Mouse (Mus musculus) right cerebral cortex, postnatal 36 days (tissue): Measurements from ENCODE around the gene Trcg1.
A peak's percentile ranks its signal among the peaks of the same experiment; 100 is the strongest.
"Not testable (repeated sequence)": the region's sequence is repeated elsewhere in the genome, so short reads cannot be mapped to it uniquely, and the experiment has no call there.

ENCODE experiments used
- DNase-seq, 2 experiments: peaks; one replicate each; pipeline ENCODE4 v3.0.0; 2022; ENCODE audit warnings: low spot score in 2 of 2, mixed read lengths in 1 of 2

Gene Trcg1

GRCm38 (mm10) chr9:57236256-57236655 is at the start of gene Trcg1:
Trcg1 (plus strand) TSS chr9:57236556.
- no peak for DNase-seq

DNA sequence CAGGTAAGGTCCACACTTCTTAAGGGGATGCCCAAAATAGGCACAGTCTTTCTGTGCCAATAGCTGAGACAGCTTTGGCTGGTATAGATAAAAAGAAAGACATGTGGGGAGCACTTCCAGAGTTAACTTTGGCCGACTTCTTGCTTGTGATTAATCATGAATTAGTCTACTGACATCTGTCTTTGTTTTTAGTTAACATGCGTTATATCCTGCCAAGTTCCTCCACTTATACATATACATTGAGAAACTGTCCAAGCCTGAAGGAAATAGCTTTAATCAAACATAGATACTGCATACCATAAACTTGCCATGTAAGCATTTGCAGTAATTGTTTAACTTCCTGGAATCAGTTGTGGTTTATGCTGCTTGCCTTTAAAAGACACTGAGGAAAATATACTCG is 39.6 kb upstream of the Trcg1 start:
- no peak for DNase-seq

- DNase-seq, result no peak
Measured at GRCm38 (mm10) chr9:57197414-57197813, 38.9 kb upstream of the Trcg1 start.

GRCm38 (mm10) chr9:57202981-57203380 is 33.4 kb upstream of the Trcg1 start:
- no peak for DNase-seq

GRCm38 (mm10) chr9:57203571-57203970 is 32.8 kb upstream of the Trcg1 start:
- not testable (repeated sequence) for DNase-seq

DNA sequence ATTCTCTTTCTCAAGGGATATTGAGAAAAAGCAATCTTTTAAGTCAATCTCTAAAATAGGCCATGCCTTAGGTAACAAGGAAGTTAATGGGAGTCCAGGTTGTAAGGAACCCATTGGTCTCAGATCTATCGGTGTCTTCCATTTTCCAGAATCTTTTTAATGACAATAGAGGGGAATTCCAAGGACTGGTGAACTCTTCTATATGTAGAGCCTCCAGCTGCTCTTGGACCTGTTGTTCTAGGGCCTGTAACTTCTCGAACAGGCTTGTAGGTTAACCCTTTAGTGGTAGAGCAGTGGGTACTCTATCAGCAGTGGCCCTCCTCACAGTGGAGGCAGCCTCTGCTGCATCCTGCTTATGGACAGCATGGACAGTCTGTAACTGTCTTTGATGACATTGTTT is 29.5 kb upstream of the Trcg1 start:
- no peak for DNase-seq

DNA sequence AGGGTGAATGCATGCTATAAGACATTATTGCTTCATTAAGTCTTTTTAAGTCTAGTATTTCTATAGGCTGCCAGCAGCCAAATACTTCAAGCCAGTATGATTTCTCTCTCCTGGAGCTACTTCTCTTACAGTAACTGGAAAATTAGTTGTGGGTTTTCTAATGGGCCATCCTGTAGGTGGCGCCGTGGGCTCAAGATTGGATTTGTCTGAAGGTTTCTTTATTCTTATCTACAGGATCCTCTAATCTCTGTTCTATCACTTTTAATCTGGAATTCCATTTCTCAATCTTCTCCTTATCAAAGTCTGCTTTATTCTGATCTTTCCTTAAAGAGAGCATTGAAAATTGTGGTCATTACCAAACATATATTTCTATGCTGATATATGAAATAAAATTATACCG is 27.0 kb upstream of the Trcg1 start:
- DNase-seq, result peak in 1 of 2 experiments; percentile 3

DNA sequence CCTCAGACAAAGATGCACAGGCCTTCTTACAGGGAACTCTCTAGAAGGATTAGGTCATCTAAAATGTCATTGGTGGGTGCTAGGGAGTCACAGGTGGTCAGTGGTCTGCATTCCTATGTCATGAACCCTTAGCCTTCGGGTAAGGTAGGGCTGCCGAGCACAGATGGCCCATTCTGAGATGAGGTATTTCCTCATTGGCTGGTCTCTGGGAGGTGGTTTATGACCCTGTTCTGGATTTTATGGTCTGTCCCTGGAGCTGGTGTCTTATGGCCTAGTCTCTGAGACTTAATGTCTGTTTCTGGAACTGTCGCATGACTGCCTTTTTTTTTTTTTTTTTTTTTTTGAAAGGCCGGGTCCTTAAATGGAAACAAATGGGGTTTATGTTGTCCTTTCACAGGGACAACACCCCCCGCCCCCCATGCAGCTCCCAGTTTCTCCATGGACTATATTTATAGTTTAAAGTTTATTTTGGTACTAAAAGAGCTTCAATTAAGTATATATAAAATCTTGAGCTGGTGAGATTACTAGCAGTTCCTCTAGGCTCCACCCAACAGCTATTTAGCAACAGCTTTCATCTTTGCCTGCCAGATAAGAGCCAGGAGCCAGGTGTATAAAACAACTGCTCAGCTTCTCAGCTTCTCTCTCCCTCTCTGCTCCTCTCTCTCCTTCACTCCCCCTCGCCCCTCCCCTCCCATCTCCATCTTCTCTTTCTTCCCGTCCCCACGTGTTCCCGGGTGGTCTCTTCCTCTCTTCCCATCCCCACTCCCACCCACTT is 23.7 kb upstream of the Trcg1 start:
- no peak for DNase-seq

DNA sequence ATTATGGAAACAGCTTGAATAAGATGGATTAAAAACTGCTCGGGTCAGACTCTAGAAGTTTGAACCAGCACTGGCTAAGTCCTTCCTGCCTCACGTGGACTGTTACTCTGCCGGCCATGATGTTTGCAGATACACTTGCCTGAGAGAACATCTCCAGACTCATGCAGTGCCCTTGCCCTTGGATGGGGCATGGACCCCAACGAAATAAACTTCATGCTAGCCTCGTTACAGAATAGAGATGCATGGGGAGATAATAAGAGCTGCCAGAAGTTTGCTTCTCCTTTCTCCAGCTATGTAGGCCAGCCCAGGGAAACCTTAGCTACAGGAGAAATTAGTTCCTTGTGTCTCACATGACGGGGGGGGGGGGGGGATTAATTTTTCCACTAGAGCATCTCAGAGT is 21.9 kb upstream of the Trcg1 start:
- DNase-seq, result no peak

DNA sequence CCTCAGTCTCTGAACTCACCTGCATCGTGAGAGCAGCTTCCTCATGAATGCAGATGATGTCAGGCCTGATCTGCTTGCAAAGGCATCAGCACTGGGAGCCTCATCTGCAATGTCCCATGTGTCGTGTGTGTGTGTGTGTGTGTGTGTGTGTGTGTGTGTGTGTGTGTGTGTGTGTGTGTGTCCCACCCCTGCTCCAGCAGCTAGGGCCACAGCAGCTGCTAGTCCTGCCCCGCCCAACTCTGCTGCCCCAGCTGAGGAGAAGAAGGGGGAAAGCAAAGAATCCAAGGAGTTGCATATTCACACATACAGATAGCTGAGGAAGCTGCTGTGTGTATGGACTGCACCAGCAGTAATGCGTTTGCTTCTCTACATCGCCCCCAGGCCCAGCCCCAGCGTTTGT is 19.1 kb upstream of the Trcg1 start:
- DNase-seq, result no peak

DNA sequence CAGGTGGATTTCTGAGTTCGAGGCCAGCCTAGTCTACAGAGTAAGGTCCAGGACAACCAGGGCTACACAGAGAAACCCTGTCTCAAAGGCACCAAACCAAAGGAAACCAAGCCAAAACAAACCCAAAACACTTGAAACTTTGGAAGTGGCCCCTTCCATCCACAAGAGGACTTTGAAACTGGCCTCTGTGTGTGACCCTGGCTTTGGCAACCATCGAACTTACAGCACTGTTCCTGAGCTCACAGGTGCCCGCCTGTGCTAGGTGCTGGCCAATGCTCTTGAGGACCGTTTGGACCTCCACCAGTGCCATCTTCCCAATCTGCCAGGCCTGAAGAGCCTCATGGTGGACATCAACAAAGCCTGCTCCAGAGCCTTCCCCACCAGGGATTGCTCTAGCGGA is 17.6 kb upstream of the Trcg1 start:
- DNase-seq, result no peak

DNA sequence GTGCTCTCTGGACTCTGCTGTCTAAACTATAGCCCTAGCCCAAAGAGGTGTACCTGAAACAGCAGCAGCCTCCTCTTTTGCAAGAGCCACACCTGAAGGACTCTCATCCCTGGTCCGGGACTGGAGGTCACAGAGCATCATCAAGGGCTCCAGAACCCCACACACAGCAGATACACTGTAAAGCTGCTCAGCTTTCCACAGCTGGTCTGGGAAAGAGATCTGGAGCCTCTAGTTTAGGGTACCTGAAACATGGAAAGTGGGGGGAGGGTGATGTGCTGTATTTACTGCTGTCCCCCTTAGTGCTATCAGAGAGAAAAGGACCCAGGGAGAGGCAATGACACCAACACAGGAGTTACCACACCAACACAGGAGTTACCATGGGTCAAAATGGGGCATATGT is 16.8 kb upstream of the Trcg1 start:
- DNase-seq, result no peak

- peak in 1 of 2 experiments; percentile 12 for DNase-seq
Measured at GRCm38 (mm10) chr9:57220356-57220755, 16.0 kb upstream of the Trcg1 start.

DNA sequence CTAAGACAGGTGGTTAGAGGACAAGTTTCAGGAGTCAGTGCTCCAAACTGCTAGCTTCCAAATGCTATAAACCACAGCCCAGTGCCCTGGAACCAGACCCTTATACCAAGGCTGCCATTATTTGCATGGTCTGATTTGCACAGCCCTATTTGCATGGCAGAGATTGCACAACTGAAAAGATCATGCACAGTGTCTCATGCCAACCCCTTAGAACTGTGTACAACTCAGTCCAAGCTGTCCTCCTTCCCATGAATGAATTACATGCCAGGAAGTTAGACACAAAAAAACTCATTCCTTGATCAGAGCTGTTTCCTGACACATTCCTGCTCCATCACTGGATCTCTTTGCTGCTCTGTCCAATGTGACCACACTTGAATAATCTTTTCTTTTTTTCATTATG is 13.0 kb upstream of the Trcg1 start:
- DNase-seq, result no peak

- DNase-seq, result no peak
Measured at GRCm38 (mm10) chr9:57225780-57226627, 10.4 kb upstream of the Trcg1 start.

DNA sequence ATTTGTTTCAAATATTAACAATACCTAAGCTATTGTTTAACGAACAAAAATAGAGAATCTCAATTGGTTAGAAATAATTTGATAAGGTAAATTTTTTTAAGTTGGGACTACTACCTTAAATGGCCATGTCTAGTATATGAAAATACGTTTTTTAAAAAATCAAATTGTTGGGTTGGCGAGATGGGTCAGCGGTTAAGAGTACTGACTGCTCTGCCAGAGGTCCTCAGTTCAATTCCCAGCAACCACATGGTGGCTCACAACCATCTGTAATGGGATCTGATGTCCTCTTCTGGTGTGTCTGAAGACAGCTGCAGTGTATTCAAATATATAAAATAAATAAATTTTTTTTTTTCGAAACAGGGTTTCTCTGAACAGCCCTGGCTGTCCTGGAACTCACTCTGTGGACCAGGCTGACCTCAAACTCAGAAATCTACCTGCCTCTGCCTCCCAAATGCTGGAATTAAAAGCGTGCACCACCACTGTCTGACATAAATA is 9.7 kb upstream of the Trcg1 start:
- not testable (repeated sequence) for DNase-seq

DNA sequence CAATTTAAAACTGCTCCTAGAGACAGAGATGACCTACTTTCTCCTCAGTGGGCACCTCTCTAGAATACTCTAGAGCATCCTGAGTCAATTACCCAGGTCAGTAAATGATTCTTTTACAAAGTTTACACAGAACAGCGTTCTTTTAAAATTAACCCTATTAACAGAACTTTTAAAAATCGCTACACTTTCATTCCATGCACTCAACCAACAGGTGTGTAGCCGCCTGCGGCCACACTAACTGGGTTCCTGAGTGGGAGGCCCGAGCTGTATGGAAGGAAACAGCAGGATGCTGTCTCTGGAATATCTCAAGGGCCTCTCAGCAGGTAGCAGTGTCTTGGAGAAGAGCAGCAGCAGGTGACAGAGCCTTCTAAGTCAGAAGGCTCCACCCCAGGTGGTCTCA is 9.2 kb upstream of the Trcg1 start:
- DNase-seq, result no peak

DNA sequence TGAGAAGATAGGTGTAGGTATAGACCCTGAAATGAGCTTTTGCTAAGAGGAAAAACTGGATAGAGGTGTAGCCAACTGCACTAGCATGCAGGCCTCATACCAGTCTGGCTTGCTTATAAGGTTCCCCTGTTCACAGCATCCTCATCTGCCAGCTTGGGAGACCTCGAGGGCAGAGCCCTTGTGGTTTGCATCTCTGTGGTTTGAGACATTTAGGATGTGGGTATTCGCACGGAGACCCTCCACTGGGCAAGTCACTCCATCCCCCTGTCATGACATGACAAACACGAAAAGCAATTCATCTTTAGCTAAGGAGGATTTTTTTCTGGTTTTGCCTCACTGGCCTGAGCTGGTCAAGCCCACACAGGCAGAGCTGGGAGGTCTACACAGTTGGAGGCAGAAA is 8.2 kb upstream of the Trcg1 start:
- no peak for DNase-seq

DNA sequence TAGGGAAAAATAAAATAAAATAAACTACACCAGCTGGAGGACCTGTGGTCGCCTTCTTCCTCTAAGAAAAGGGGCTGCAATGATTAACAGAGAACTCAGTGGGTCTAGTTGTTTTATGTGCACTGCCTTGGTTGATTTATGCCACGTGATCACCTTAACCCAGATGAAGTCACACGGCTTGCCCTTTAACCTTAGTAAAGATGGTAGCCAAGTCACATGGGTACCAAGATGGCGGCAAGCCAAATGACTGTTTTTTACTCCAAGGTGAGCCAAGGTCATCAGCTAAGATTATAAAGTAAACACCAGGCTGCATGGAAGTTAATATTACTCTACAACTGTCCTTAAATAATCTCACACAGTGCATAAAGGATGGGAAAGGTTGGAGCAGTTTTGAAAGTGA is 6.6 kb upstream of the Trcg1 start:
- DNase-seq, result no peak

DNA sequence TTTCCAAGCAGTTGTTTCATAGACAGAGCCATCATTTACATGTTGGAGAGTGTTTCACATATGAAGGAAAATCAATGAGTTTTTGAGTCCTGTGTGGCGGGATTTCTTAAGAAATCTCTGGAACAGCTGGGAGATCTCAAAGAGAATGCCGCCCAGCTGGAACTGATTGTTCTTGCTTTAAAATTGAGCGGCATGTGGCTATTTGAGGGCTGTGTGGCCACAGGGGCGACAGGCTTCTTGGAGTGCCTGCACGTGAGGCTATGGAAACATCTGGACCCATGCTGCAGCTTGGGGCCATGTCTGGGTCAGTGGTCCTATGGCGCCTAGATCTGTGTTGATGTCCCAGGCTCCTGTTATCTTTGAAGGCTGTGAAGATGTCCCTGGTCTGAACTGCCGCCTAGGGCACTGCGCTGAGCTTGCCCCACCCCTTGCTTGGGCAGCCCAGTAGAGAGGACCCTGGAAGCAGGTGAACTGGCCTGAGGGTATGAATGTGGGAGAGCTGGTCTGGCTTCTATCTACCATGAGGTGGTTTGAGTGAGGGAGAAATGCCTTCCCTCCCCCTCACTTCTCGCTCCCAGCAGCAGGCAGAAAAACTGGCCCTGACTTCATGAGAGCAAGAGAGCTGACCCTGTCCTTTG is 6.1 kb upstream of the Trcg1 start:
- no peak for DNase-seq

GRCm38 (mm10) chr9:57231536-57232255 is 4.7 kb upstream of the Trcg1 start:
- DNase-seq, result no peak
